In genomic region chr12:17506994-17507542, GRCm38 (mm10) we compare ENCODE assay signal across 8 mouse cellular contexts. TPM values are rescaled to one million over a fixed set of nuclear protein-coding genes. Genes with fewer than 3 reads are reported as not detected.
DNase-seq lines count a peak whose midpoint lies in the region.

No protein-coding gene starts in this region.

- peak; percentile 61 for DNase-seq in adrenal gland, adult 2 months
- no peak for DNase-seq in adrenal gland, postnatal 25 days
- peak; percentile 87 for DNase-seq in CD4-positive helper T cell, adult 2 months (ENCODE audit: low read depth, low spot score)
- peak; percentile 5 to 46 for DNase-seq in heart, adult 9 months (ENCODE audit: low spot score in 2 of 2)
- peak; percentile 35 to 65 for DNase-seq in kidney, postnatal 25 days
- peak; percentile 73 for DNase-seq in naive thymus-derived CD4-positive, alpha-beta T cell, adult 2 months (ENCODE audit: low read depth)
- no peak for DNase-seq in frontal cortex, postnatal 36 days (ENCODE audit: low spot score in 2 of 2)
- DNase-seq in cerebellum, adult 18-20 months = no peak

RNA-seq across cellular contexts. Expression of gene Odc1, which starts 37.5 kb away (rescaled TPM):
- total RNA-seq in adrenal gland, adult 2 months (2021) = 100 to 1,000 TPM; 348 to 514 TPM
- 52.6 and 66.4 TPM in 2 replicates for polyA plus RNA-seq in adrenal gland, adult 2 months (2012; rRNA removed)
- total RNA-seq in adrenal gland, postnatal 25 days (2021) = 289 and 311 TPM in 2 replicates

Comparison
In these comparisons a context has a peak if more than half of its experiments do, and no peak if none do; other contexts are left out.
1. DNase-seq: peak in adrenal gland, adult 2 months (single experiment), CD4-positive helper T cell, adult 2 months (single experiment), heart, adult 9 months (2 of 2), kidney, postnatal 25 days (2 of 2) and naive thymus-derived CD4-positive, alpha-beta T cell, adult 2 months (single experiment); none in adrenal gland, postnatal 25 days (single experiment), frontal cortex, postnatal 36 days (0 of 2) and cerebellum, adult 18-20 months (0 of 2).